Mouse (Mus musculus) lung, embryonic 15.5 days (tissue): ENCODE measurements around the gene Kcnk3. TPM values are rescaled to one million over a fixed set of nuclear protein-coding genes. Genes with fewer than 3 reads are reported as not detected.

ENCODE experiments used
- ATAC-seq: fragments of 200-750 bp; cut with Nextera tagmentation; 2 replicates; pipeline ENCODE4 v1.8.0; 2017; ENCODE audit warnings: moderate number of reproducible peaks, borderline replicate concordance; ENCODE audit not compliant: low FRiP score, low TSS enrichment; ENCODE audit errors: extremely low read depth
- H3K27ac ChIP-seq: fragments of 300-500 bp; sonication (generic); 2 replicates; pipeline ENCODE4 v1.5.1; 2015; ENCODE audit warnings: moderate library complexity, mild to moderate bottlenecking, inconsistent platforms
- H3K27me3 ChIP-seq: fragments of 300-500 bp; sonication (generic); 2 replicates; pipeline ENCODE4 v1.6.1; 2015; ENCODE audit warnings: inconsistent platforms
- H3K36me3 ChIP-seq: fragments of 300-500 bp; sonication (generic); 2 replicates; pipeline ENCODE4 v1.6.1; 2015; ENCODE audit warnings: inconsistent platforms
- H3K4me1 ChIP-seq: fragments of 300-500 bp; sonication (generic); 2 replicates; pipeline ENCODE4 v1.6.1; 2015; ENCODE audit warnings: inconsistent platforms
- H3K4me2 ChIP-seq: fragments of 300-500 bp; sonication (generic); 2 replicates; pipeline ENCODE4 v1.6.1; 2015; ENCODE audit warnings: inconsistent platforms, mild to moderate bottlenecking, moderate library complexity
- H3K4me3 ChIP-seq: fragments of 300-500 bp; sonication (generic); 2 replicates; pipeline ENCODE4 v1.5.1; 2015; ENCODE audit warnings: mild to moderate bottlenecking, inconsistent platforms
- H3K9ac ChIP-seq: fragments of 300-500 bp; sonication (generic); 2 replicates; pipeline ENCODE4 v1.6.1; 2015; ENCODE audit warnings: inconsistent platforms
- H3K9me3 ChIP-seq: fragments of 300-500 bp; sonication (generic); 2 replicates; pipeline ENCODE4 v1.6.1; 2016; ENCODE audit warnings: inconsistent platforms
- WGBS: fragments of 180-500 bp; shearing (Covaris S2); methylation state at CpG from one replicate; pipeline ENCODE4 v1.1.7; 2015; 5-methylcytosine and 5-hydroxymethylcytosine counted together
- polyA plus RNA-seq: library from polyadenylated mRNA; unstranded; fragments of >200 nt; fragmentation: Nextera tagmentation; extraction: Ambion mirVana; gene quantifications from 2 replicates; pipeline ENCODE4 v1.2.1, GENCODE M21; 2015

Gene Kcnk3
- polyA plus RNA-seq, result 21.5 and 23.1 TPM in 2 replicates

- Histone ChIP-seq H3K4me2 (peak within 1 kb of the TSS; percentile 80), H3K27me3 (peaks cover 46% of the 10 kb centered on the region), H3K9ac (peak within 1 kb of the TSS; percentile 47), H3K9me3 (no peaks in the 10 kb centered on the region), H3K27ac (peak within 1 kb of the TSS; percentile 75), H3K36me3 (no peaks in the 10 kb centered on the region), H3K4me1 (peaks cover 56% of the 10 kb centered on the region), H3K4me3 (peak within 1 kb of the TSS; percentile 51)
- peak; percentile 75 for ATAC-seq
- under 1% methylated on average over 29 of the region's 54 CpGs for WGBS
Observed at GRCm38 (mm10) chr5:30587681-30588300, at the start of gene Kcnk3. Gene Kcnk3 (plus strand): TSS chr5:30588170.

- no peaks in the 10 kb centered on the region for H3K9me3 ChIP-seq
- H3K4me2 ChIP-seq, result no peak within 1 kb of the TSS
- 48% methylated on average over 2 of the region's 2 CpGs for WGBS
- no peaks in the 10 kb centered on the region for H3K27me3 ChIP-seq
- H3K9ac ChIP-seq, result no peak within 1 kb of the TSS
- H3K36me3 ChIP-seq, result no peaks in the 10 kb centered on the region
- H3K4me1 ChIP-seq, result peaks cover 2% of the 10 kb centered on the region; the same call in 1 of the 2 replicates
- H3K27ac ChIP-seq, result no peak within 1 kb of the TSS
- ATAC-seq, result peak; percentile 35; the same call in 1 of the 2 replicates
- H3K4me3 ChIP-seq, result no peak within 1 kb of the TSS
Observed at GRCm38 (mm10) chr5:30545698-30546097, 42.3 kb upstream of the Kcnk3 start, which contains the start of gene Cib4. Gene Cib4 (minus strand): TSS chr5:30545836.

GRCm38 (mm10) chr5:30548681-30549080, 39.3 kb upstream of the Kcnk3 start:
- ATAC-seq, result no peak
- Histone ChIP-seq H3K9me3 (no peaks in the 10 kb centered on the region), H3K27me3 (no peaks in the 10 kb centered on the region), H3K27ac (no peak overlapping the region), H3K4me1 (peaks cover 3% of the 10 kb centered on the region; the same call in 1 of the 2 replicates), H3K4me3 (no peak overlapping the region), H3K4me2 (no peak overlapping the region), H3K36me3 (no peaks in the 10 kb centered on the region), H3K9ac (no peak overlapping the region)
- 53% methylated on average over 2 of the region's 2 CpGs for WGBS

GRCm38 (mm10) chr5:30550334-30551021, 37.5 kb upstream of the Kcnk3 start:
- Histone ChIP-seq H3K9me3 (no peaks in the 10 kb centered on the region), H3K27ac (no peak overlapping the region), H3K4me3 (no peak overlapping the region), H3K9ac (no peak overlapping the region), H3K36me3 (no peaks in the 10 kb centered on the region), H3K27me3 (no peaks in the 10 kb centered on the region), H3K4me2 (no peak overlapping the region), H3K4me1 (peaks cover 15% of the 10 kb centered on the region)
- 63% methylated on average over 9 of the region's 9 CpGs for WGBS
- peak; percentile 44; the same call in 1 of the 2 replicates for ATAC-seq

GRCm38 (mm10) chr5:30551022-30551638, 36.8 kb upstream of the Kcnk3 start:
- Histone ChIP-seq H3K4me1 (peaks cover 18% of the 10 kb centered on the region), H3K27ac (no peak overlapping the region), H3K9me3 (no peaks in the 10 kb centered on the region), H3K4me2 (no peak overlapping the region), H3K9ac (no peak overlapping the region), H3K27me3 (no peaks in the 10 kb centered on the region), H3K4me3 (no peak overlapping the region), H3K36me3 (no peaks in the 10 kb centered on the region)
- WGBS, result 81% methylated on average over 8 of the region's 8 CpGs
- no peak for ATAC-seq

- no peaks in the 10 kb centered on the region for H3K36me3 ChIP-seq
- no peak overlapping the region for H3K9ac ChIP-seq
- WGBS, result 60% methylated on average over 6 of the region's 6 CpGs
- no peak overlapping the region for H3K27ac ChIP-seq
- no peak overlapping the region for H3K4me2 ChIP-seq
- no peak overlapping the region for H3K4me3 ChIP-seq
- no peak for ATAC-seq
- H3K4me1 ChIP-seq, result peaks cover 23% of the 10 kb centered on the region
- H3K9me3 ChIP-seq, result no peaks in the 10 kb centered on the region
- H3K27me3 ChIP-seq, result no peaks in the 10 kb centered on the region
Observed at GRCm38 (mm10) chr5:30552006-30552405, 36.0 kb upstream of the Kcnk3 start.

- no peak overlapping the region for H3K4me3 ChIP-seq
- H3K36me3 ChIP-seq, result no peaks in the 10 kb centered on the region
- 76% methylated on average over 13 of the region's 13 CpGs for WGBS
- no peak overlapping the region for H3K9ac ChIP-seq
- H3K9me3 ChIP-seq, result no peaks in the 10 kb centered on the region
- H3K4me1 ChIP-seq, result peaks cover 24% of the 10 kb centered on the region
- no peak overlapping the region for H3K4me2 ChIP-seq
- H3K27ac ChIP-seq, result no peak overlapping the region
- H3K27me3 ChIP-seq, result no peaks in the 10 kb centered on the region
- ATAC-seq, result no peak
Observed at GRCm38 (mm10) chr5:30553936-30554335, 34.0 kb upstream of the Kcnk3 start.

- no peak overlapping the region for H3K27ac ChIP-seq
- H3K36me3 ChIP-seq, result no peaks in the 10 kb centered on the region
- H3K27me3 ChIP-seq, result no peaks in the 10 kb centered on the region
- H3K9ac ChIP-seq, result no peak overlapping the region
- no peak for ATAC-seq
- WGBS, result 68% methylated on average over 8 of the region's 8 CpGs
- H3K4me3 ChIP-seq, result no peak overlapping the region
- no peak overlapping the region for H3K4me2 ChIP-seq
- H3K4me1 ChIP-seq, result peaks cover 24% of the 10 kb centered on the region
- H3K9me3 ChIP-seq, result no peaks in the 10 kb centered on the region
Observed at GRCm38 (mm10) chr5:30554981-30555380, 33.0 kb upstream of the Kcnk3 start.

- Histone ChIP-seq H3K4me1 (peaks cover 24% of the 10 kb centered on the region), H3K4me3 (no peak overlapping the region), H3K27ac (peak overlapping the region; percentile 73), H3K4me2 (no peak overlapping the region), H3K27me3 (no peaks in the 10 kb centered on the region), H3K36me3 (no peaks in the 10 kb centered on the region), H3K9me3 (no peaks in the 10 kb centered on the region), H3K9ac (no peak overlapping the region)
- WGBS, result 53% methylated on average over 3 of the region's 3 CpGs
- peak; percentile 79; the same call in 1 of the 2 replicates for ATAC-seq
Observed at GRCm38 (mm10) chr5:30556284-30556683, 31.7 kb upstream of the Kcnk3 start.

GRCm38 (mm10) chr5:30559421-30559820, 28.5 kb upstream of the Kcnk3 start:
- WGBS, result 82% methylated on average over 3 of the region's 3 CpGs
- Histone ChIP-seq H3K9me3 (no peaks in the 10 kb centered on the region), H3K36me3 (no peaks in the 10 kb centered on the region), H3K27me3 (no peaks in the 10 kb centered on the region), H3K4me2 (no peak overlapping the region), H3K9ac (no peak overlapping the region), H3K4me1 (peaks cover 22% of the 10 kb centered on the region), H3K4me3 (no peak overlapping the region), H3K27ac (no peak overlapping the region)
- ATAC-seq, result no peak

- Histone ChIP-seq H3K27ac (no peak overlapping the region), H3K9ac (no peak overlapping the region), H3K4me2 (no peak overlapping the region), H3K9me3 (no peaks in the 10 kb centered on the region), H3K4me1 (peaks cover 15% of the 10 kb centered on the region), H3K4me3 (no peak overlapping the region), H3K27me3 (no peaks in the 10 kb centered on the region), H3K36me3 (no peaks in the 10 kb centered on the region)
- 29% methylated on average over 3 of the region's 3 CpGs for WGBS
- ATAC-seq, result no peak
Observed at GRCm38 (mm10) chr5:30559986-30560493, 27.9 kb upstream of the Kcnk3 start.

- no peaks in the 10 kb centered on the region for H3K4me1 ChIP-seq
- no peak overlapping the region for H3K9ac ChIP-seq
- H3K27ac ChIP-seq, result no peak overlapping the region
- 67% methylated on average over 1 of the region's 1 CpGs for WGBS
- H3K9me3 ChIP-seq, result no peaks in the 10 kb centered on the region
- no peaks in the 10 kb centered on the region for H3K27me3 ChIP-seq
- H3K4me3 ChIP-seq, result no peak overlapping the region
- H3K36me3 ChIP-seq, result no peaks in the 10 kb centered on the region
- ATAC-seq, result no peak
- no peak overlapping the region for H3K4me2 ChIP-seq
Observed at GRCm38 (mm10) chr5:30568479-30568878, 19.5 kb upstream of the Kcnk3 start.
